Mouse (Mus musculus) midbrain, embryonic 15.5 days (tissue): ENCODE results near the gene Fsd2. TPM values are rescaled to one million over a fixed set of nuclear protein-coding genes. Genes with fewer than 3 reads are reported as not detected.

ENCODE experiments used
- ATAC-seq: fragments of 200-750 bp; cut with Nextera tagmentation; replicated peaks from 2 replicates; pipeline ENCODE4 v1.8.0; 2017; ENCODE audit warnings: moderate TSS enrichment
- H3K27ac ChIP-seq: fragments of 300-500 bp; sonication (generic); 2 replicates; pipeline ENCODE4 v1.5.1; 2015; ENCODE audit warnings: mild to moderate bottlenecking, inconsistent platforms
- H3K27me3 ChIP-seq: fragments of 300-500 bp; sonication (generic); replicated peaks from 2 replicates; pipeline ENCODE4 v1.6.1; 2015; ENCODE audit warnings: inconsistent platforms
- H3K36me3 ChIP-seq: fragments of 300-500 bp; sonication (generic); replicated peaks from 2 replicates; pipeline ENCODE4 v1.6.1; 2015; ENCODE audit warnings: inconsistent platforms
- H3K4me1 ChIP-seq: fragments of 300-500 bp; sonication (generic); 2 replicates; pipeline ENCODE4 v1.6.1; 2015; ENCODE audit warnings: inconsistent platforms
- H3K4me2 ChIP-seq: fragments of 300-500 bp; sonication (generic); 2 replicates; pipeline ENCODE4 v1.6.1; 2015; ENCODE audit warnings: inconsistent platforms, mild to moderate bottlenecking, moderate library complexity
- H3K4me3 ChIP-seq: fragments of 300-500 bp; sonication (generic); 2 replicates; pipeline ENCODE4 v1.5.1; 2015; ENCODE audit warnings: mild to moderate bottlenecking, inconsistent platforms
- H3K9ac ChIP-seq: fragments of 300-500 bp; sonication (generic); 2 replicates; pipeline ENCODE4 v1.6.1; 2015; ENCODE audit warnings: mild to moderate bottlenecking, inconsistent platforms
- H3K9me3 ChIP-seq: fragments of 300-500 bp; sonication (generic); 2 replicates; pipeline ENCODE4 v1.6.1; 2016; ENCODE audit warnings: inconsistent platforms
- WGBS: fragments of 180-500 bp; shearing (Covaris S2); methylation state at CpG from one replicate; pipeline ENCODE4 v1.1.7; 2015; ENCODE audit warnings: mixed read lengths; 5-methylcytosine and 5-hydroxymethylcytosine counted together
- polyA plus RNA-seq: library from polyadenylated mRNA; unstranded; fragments of >200 nt; fragmentation: Nextera tagmentation; extraction: Ambion mirVana; gene quantifications from 2 replicates; pipeline ENCODE4 v1.2.1, GENCODE M21; 2015

Fsd2 gene
- polyA plus RNA-seq, 1 experiment from 2014 or later = 0.17 TPM

GRCm38 (mm10) chr7:81571108-81571940, 4.6 kb upstream of the Fsd2 start, which contains the start of gene Whamm:
Gene Whamm (plus strand): TSS chr7:81571266.
- H3K4me3 ChIP-seq = peak within 1 kb of the TSS; percentile 93
- ATAC-seq = peak; percentile 100
- no peaks in the 10 kb centered on the region for H3K9me3 ChIP-seq
- peak within 1 kb of the TSS; percentile 90 for H3K9ac ChIP-seq
- H3K27ac ChIP-seq = peak within 1 kb of the TSS; percentile 97
- H3K36me3 ChIP-seq = 0 out of 2 replicates have a peak, but pooled peaks cover 4% of the 10 kb centered on the region
- peaks cover 17% of the 10 kb centered on the region for H3K4me1 ChIP-seq
- WGBS = under 1% methylated on average over 81 of the region's 96 CpGs
- no peaks in the 10 kb centered on the region for H3K27me3 ChIP-seq
- H3K4me2 ChIP-seq = peak within 1 kb of the TSS; percentile 56

DNA sequence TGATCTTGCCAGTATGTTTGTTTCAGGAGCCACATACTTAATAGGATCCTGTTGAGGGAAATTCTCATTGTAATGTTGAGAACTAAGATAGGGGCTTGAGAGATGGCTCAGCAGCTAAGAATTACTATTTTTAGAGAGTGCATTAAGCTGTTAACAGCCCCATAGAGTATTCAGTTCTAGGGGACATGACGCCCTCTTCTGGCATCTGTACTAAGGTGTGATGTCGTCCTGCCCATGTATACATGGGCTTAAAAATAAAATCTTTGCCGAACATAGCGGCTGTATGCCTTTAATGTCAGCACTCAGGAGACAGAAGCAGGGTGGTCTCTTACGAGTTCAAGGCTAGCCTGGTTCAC, 4.0 kb upstream of the Fsd2 start:
- H3K4me2 ChIP-seq = peak overlapping the region; percentile 56
- peaks cover 17% of the 10 kb centered on the region for H3K4me1 ChIP-seq
- H3K9me3 ChIP-seq = no peaks in the 10 kb centered on the region
- 0 out of 2 replicates have a peak, but pooled peaks cover 4% of the 10 kb centered on the region for H3K36me3 ChIP-seq
- peak overlapping the region; percentile 93 for H3K4me3 ChIP-seq
- no peak overlapping the region for H3K27ac ChIP-seq
- WGBS = 6% methylated on average over 5 of the region's 5 CpGs
- H3K27me3 ChIP-seq = no peaks in the 10 kb centered on the region
- peak; percentile 55; the same call in 1 of the 2 replicates for ATAC-seq
- no peak overlapping the region for H3K9ac ChIP-seq

DNA sequence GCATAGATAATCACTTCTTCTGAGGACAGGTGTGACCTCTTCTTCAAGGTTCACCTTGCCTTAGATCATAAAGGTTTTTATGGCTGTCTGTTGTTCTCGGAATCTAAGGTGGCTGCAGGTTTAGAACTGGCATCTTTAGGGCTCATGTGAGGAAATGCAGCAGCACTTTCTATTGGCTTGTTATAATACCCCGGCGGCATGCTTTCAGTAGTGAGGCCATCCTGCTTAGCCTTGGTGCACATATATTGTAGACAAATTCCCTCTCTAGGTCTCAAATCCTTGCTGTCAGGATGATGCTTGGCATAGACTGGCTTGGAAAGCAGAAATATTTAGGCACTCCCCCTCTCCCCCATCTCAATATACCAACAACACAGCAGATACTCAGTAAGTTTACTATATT, 3.5 kb upstream of the Fsd2 start:
- H3K4me3 ChIP-seq = no peak overlapping the region
- H3K27me3 ChIP-seq = no peaks in the 10 kb centered on the region
- no peak for ATAC-seq
- H3K27ac ChIP-seq = no peak overlapping the region
- no peak overlapping the region for H3K9ac ChIP-seq
- H3K4me2 ChIP-seq = no peak overlapping the region
- no peaks in the 10 kb centered on the region for H3K36me3 ChIP-seq
- peaks cover 17% of the 10 kb centered on the region for H3K4me1 ChIP-seq
- H3K9me3 ChIP-seq = no peaks in the 10 kb centered on the region
- 90% methylated on average over 3 of the region's 3 CpGs for WGBS

GRCm38 (mm10) chr7:81569851-81570250, 3.1 kb upstream of the Fsd2 start:
- Histone ChIP-seq H3K9me3 (no peaks in the 10 kb centered on the region), H3K4me1 (peaks cover 17% of the 10 kb centered on the region), H3K27ac (no peak overlapping the region), H3K27me3 (no peaks in the 10 kb centered on the region), H3K4me3 (no peak overlapping the region), H3K36me3 (no peaks in the 10 kb centered on the region), H3K4me2 (no peak overlapping the region), H3K9ac (no peak overlapping the region)
- 91% methylated on average over 1 of the region's 1 CpGs for WGBS
- ATAC-seq = no peak

DNA sequence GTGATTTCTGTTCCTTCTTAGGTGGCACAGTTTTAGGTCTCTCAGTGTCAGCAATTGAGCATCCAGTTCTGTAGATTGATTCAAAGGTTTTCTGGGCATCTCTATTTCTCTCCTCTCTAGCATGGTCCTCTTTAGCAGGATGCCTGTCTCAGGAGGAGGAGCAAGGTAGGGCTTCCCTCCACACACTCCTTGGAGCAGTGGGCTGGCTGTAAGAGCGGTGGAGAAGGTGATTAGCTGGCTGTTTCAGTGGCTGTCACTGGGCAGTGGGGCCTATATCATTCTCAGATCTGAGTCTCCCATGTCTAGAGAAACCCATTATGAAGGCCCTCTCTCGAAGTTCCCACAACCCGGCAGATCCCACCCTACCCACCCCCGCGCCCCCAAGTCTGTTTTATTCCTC, 652 bp upstream of the Fsd2 start:
- no peak overlapping the region for H3K4me3 ChIP-seq

GRCm38 (mm10) chr7:81566332-81566731, 412 bp downstream of the Fsd2 start:
- Histone ChIP-seq H3K27me3 (no peaks in the 10 kb centered on the region), H3K36me3 (no peaks in the 10 kb centered on the region), H3K4me2 (no peak overlapping the region), H3K9me3 (no peaks in the 10 kb centered on the region), H3K27ac (no peak overlapping the region), H3K9ac (no peak overlapping the region), H3K4me1 (no peaks in the 10 kb centered on the region), H3K4me3 (no peak overlapping the region)
- no peak for ATAC-seq
- WGBS = 70% methylated on average over 4 of the region's 4 CpGs

More for the DNA sequence above, 652 bp upstream of the Fsd2 start:
- H3K9me3 ChIP-seq = no peaks in the 10 kb centered on the region
- H3K4me2 ChIP-seq = no peak overlapping the region
- H3K36me3 ChIP-seq = no peaks in the 10 kb centered on the region
- H3K4me1 ChIP-seq = peaks cover 5% of the 10 kb centered on the region
- H3K27me3 ChIP-seq = no peaks in the 10 kb centered on the region
- H3K9ac ChIP-seq = no peak overlapping the region
- no peak for ATAC-seq
- H3K27ac ChIP-seq = no peak overlapping the region
- 94% methylated on average over 5 of the region's 5 CpGs for WGBS

DNA sequence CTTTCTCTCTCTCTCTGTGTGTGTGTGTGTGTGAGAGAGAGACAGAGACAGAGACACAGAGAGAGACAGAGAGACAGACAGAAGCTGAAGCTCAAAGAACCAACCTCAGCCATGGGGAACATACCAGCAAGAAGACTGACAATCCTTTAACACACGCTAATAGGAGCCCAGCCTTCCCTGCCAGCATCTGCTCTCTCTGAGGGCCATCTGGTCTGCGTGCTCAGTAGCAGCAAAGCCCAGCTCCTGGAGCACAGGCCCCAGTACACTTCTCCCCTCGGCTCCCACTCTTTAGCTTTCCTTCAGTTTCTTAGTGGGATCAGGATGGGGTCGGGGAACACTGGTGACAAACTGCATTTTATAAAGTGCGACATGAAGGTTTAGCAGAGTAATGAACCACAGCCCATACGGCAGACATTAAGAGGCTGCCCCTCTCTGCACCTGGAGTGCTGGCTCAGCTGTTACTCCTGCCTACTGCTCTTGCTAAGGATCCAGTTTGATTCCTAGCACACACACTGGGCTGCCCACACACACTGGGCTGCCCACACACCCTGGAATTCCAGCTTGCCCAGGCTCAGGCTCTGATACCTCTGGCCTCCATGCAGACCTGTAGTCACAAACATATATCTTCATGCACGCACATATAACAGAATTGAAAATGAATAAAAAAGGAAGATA, 1.2 kb downstream of the Fsd2 start:
- H3K4me3 ChIP-seq = no peak overlapping the region
- no peak overlapping the region for H3K27ac ChIP-seq

DNA sequence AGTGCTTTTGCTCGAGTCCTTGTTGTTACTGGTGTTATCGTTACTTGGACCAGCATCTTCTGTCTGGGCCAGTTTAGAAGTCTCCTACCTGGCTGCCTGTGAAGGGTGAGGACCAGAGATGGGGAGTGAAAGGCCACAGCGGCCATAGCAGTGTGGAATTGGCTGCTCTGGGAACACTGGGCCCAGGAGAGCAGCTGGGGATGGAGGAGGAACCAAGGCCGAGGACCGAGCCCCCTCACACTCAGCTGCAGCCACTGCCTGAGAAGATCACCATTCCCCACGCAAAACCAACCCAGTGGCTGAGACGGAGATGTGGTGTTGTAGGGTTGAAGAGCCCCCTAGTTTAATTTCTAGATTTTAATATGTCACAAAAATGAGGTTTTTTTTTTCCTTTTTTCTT, 2.0 kb downstream of the Fsd2 start:
- Histone ChIP-seq H3K4me2 (no peak overlapping the region), H3K9ac (no peak overlapping the region), H3K27ac (no peak overlapping the region), H3K4me1 (peaks cover 5% of the 10 kb centered on the region), H3K4me3 (no peak overlapping the region), H3K36me3 (no peaks in the 10 kb centered on the region), H3K9me3 (no peaks in the 10 kb centered on the region), H3K27me3 (no peaks in the 10 kb centered on the region)
- 80% methylated on average over 7 of the region's 7 CpGs for WGBS
- ATAC-seq = no peak

More for the DNA sequence above, 1.2 kb downstream of the Fsd2 start:
- no peaks in the 10 kb centered on the region for H3K36me3 ChIP-seq
- H3K9me3 ChIP-seq = no peaks in the 10 kb centered on the region
- H3K4me2 ChIP-seq = no peak overlapping the region
- H3K27me3 ChIP-seq = no peaks in the 10 kb centered on the region
- no peaks in the 10 kb centered on the region for H3K4me1 ChIP-seq
- WGBS = 58% methylated on average over 7 of the region's 7 CpGs
- H3K9ac ChIP-seq = no peak overlapping the region
- no peak for ATAC-seq

- no peaks in the 10 kb centered on the region for H3K27me3 ChIP-seq
- H3K4me2 ChIP-seq = no peak overlapping the region
- H3K4me1 ChIP-seq = peaks cover 5% of the 10 kb centered on the region
- H3K9ac ChIP-seq = no peak overlapping the region
- no peaks in the 10 kb centered on the region for H3K36me3 ChIP-seq
- WGBS = 91% methylated on average over 4 of the region's 4 CpGs
- no peak overlapping the region for H3K27ac ChIP-seq
- H3K9me3 ChIP-seq = no peaks in the 10 kb centered on the region
- no peak overlapping the region for H3K4me3 ChIP-seq
- ATAC-seq = no peak
These were observed 3.2 kb downstream of the Fsd2 start for GRCm38 (mm10) chr7:81563506-81564015.

DNA sequence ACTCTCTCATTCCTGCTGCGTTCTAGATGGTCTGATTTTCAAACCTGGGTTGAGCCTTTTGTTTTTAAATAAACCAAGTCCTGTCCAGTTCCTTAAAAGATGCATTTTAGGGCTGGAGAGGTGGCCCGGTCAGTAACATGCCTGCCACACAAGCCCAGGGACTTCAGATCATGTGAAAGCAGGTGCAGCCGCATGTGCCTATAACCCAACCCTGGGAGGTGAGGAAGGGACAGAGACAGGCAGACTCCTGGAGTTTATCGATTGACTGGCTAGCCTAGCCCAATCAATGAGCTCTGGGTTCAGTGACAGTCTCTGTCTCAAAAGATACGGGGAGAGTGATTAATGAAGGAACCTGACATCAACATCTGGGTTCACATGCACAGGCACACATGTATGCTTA, 5.5 kb downstream of the Fsd2 start:
- 72% methylated on average over 5 of the region's 5 CpGs for WGBS
- no peak for ATAC-seq
- Histone ChIP-seq H3K4me1 (peaks cover 5% of the 10 kb centered on the region), H3K27ac (no peak overlapping the region), H3K4me2 (no peak overlapping the region), H3K4me3 (no peak overlapping the region), H3K36me3 (no peaks in the 10 kb centered on the region), H3K27me3 (no peaks in the 10 kb centered on the region), H3K9me3 (no peaks in the 10 kb centered on the region), H3K9ac (no peak overlapping the region)

GRCm38 (mm10) chr7:81560101-81561049, 6.4 kb downstream of the Fsd2 start:
- H3K4me2 ChIP-seq = no peak overlapping the region
- peaks cover 5% of the 10 kb centered on the region for H3K4me1 ChIP-seq
- H3K9me3 ChIP-seq = no peaks in the 10 kb centered on the region
- 0 out of 2 replicates have a peak overlapping the region, but pooled peaks have one; percentile 2 for H3K27ac ChIP-seq
- ATAC-seq = no peak
- no peaks in the 10 kb centered on the region for H3K36me3 ChIP-seq
- 55% methylated on average over 8 of the region's 8 CpGs for WGBS
- H3K27me3 ChIP-seq = no peaks in the 10 kb centered on the region
- H3K4me3 ChIP-seq = no peak overlapping the region
- H3K9ac ChIP-seq = no peak overlapping the region
